Mouse (Mus musculus) lung, adult 2 months (tissue): ENCODE results near the gene Nav2. TPM values are rescaled to one million over a fixed set of nuclear protein-coding genes. Genes with fewer than 3 reads are reported as not detected.

Source experiments
- DNase-seq: peaks from one replicate; pipeline ENCODE4 v3.0.0; 2022
- H3K4me1 ChIP-seq: fragments of 200-500 bp; 2 replicates; pipeline ENCODE4 v1.6.1; 2011; ENCODE audit warnings: low read length; ENCODE audit not compliant: control insufficient read depth, insufficient read depth
- H3K4me3 ChIP-seq: fragments of 200-500 bp; replicated peaks from 2 replicates; pipeline ENCODE3; 2011; ENCODE audit warnings: low read depth, mild to moderate bottlenecking, control low read depth, low read length; ENCODE audit errors: extremely low read depth
- CTCF ChIP-seq: fragments of 200-500 bp; IDR thresholded peaks from 2 replicates; pipeline ENCODE4 v1.5.1; 2011; ENCODE audit warnings: mild to moderate bottlenecking, low read length, control low read depth; ENCODE audit not compliant: insufficient read depth
- POLR2A ChIP-seq: fragments of 200-500 bp; IDR thresholded peaks from 2 replicates; pipeline ENCODE4 v1.6.1; 2011; ENCODE audit warnings: low read depth, mild to moderate bottlenecking, control low read depth, low read length, borderline replicate concordance; ENCODE audit errors: extremely low read depth
- WGBS: fragments of 180-500 bp; shearing (Covaris S2); methylation state at CpG from one replicate; pipeline ENCODE4 v1.1.7; 2018; 5-methylcytosine and 5-hydroxymethylcytosine counted together
- polyA plus RNA-seq: library from polyadenylated mRNA; depleted of rRNA; stranded (reverse); fragments of >200 nt; gene quantifications from 2 replicates; pipeline ENCODE4 v1.2.3, GENCODE M21; 2012

Gene Nav2
- polyA plus RNA-seq, 1 experiment: 33.9 TPM

DNA sequence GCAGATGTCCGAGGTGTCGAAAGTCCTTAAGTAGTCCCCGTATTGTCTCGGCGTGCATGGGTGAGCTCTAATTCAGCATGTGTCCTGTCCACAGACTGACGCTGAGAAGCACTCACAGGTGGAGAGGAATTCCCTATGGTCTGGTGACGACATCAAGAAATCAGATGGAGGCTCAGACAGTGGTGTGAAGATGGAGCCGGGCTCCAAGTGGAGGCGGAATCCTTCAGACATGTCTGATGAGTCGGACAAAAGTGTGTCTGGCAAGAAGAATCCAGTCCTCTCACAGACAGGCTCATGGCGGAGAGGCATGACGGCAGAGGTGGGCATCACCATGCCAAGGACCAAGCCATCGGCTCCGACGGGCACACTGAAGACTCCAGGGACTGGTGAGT is 637.2 kb downstream of the Nav2 start:
- DNase-seq: no peak
- Histone ChIP-seq H3K4me3 (no peak overlapping the region), H3K4me1 (no peaks in the 10 kb centered on the region)
- no peak for TF ChIP-seq CTCF
- no peak for TF ChIP-seq POLR2A
- 82% methylated on average over 15 of the region's 15 CpGs for WGBS

DNA sequence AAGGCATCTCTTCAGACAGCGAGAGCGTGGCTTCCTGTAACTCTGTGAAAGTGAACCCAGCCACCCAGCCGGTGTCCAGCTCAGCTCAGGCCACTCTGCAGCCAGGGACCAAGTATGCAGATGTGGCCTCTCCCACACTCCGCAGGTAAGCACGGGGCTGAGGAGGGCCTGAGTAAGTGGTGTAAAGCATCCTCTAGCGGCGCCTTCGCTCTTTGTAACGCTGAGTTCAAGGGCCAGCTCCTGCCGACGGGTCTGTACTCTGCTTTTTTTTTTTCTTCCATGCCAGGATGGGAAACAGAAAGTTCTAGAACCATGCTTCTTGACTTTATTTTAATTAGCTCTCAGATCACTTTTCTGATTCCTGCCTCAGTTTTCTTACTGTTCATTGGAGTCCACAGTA is 639.9 kb downstream of the Nav2 start:
- no peak overlapping the region for H3K4me3 ChIP-seq
- WGBS: 82% methylated on average over 11 of the region's 11 CpGs
- H3K4me1 ChIP-seq: peaks cover 3% of the 10 kb centered on the region; the same call in 1 of the 2 replicates
- peak; percentile 35 for DNase-seq
- TF ChIP-seq CTCF (no peak), POLR2A (no peak)

DNA sequence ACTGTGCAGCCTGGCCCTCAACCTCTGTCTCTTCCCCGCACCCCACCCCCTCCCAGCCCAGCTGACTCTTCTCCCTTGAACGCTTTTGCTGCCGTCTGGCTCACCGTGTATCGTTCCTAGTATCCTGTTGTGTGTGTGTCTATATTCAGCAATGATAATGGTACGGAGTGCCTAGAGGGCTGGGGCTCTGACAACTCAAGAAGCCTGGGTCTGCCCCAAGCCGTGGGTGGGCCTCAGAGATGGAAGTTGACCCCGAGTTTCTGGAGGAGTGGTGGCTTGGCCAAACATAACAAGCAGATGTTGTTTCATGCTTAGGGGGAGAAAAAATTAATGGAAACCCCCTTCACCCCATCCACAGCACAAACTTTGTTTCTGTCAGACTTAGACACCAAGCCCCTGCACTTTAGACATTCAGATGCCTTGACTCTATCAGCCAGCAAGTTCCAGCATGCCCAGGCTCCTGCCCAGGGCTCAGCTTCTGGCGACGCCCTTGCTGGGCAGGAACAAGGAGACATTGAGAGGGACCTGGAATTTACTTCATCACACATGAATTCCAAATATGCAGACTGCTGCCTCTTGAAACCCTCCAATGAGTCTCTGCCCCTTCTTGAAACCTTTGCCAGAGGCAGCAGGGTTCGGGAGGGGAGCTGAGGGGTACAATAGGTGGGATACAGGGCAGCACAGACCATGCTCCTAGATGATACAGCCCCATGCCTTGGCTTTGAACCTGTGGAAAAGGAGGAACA is 644.9 kb downstream of the Nav2 start:
- 45% methylated on average over 11 of the region's 11 CpGs for WGBS
- TF ChIP-seq POLR2A (no peak), CTCF (no peak)
- peak; percentile 61 for DNase-seq
- no peak overlapping the region for H3K4me3 ChIP-seq
- H3K4me1 ChIP-seq: peaks cover 3% of the 10 kb centered on the region; the same call in 1 of the 2 replicates

DNA sequence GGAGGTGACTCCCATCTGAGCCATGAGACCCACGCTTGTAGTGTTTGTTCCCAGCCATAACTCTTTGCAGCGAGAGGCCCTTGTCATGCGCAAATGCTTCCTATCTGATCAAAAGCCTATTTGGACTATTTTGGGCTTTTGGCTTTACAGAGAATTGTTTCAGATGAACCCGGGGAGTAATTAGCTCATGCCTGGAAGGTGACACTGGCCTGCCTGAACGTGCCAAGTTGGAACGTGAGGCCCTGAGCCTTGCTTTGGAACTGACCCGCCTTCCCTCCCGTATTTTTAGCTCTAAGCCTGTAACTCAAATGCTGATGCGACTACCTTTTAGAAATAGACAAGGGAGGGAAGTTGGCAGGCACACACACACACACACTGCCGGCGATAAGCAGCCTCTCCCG is 649.7 kb downstream of the Nav2 start:
- no peak for DNase-seq
- TF ChIP-seq CTCF (no peak), POLR2A (no peak)
- Histone ChIP-seq H3K4me1 (no peaks in the 10 kb centered on the region), H3K4me3 (no peak overlapping the region)
- 59% methylated on average over 12 of the region's 12 CpGs for WGBS

DNA sequence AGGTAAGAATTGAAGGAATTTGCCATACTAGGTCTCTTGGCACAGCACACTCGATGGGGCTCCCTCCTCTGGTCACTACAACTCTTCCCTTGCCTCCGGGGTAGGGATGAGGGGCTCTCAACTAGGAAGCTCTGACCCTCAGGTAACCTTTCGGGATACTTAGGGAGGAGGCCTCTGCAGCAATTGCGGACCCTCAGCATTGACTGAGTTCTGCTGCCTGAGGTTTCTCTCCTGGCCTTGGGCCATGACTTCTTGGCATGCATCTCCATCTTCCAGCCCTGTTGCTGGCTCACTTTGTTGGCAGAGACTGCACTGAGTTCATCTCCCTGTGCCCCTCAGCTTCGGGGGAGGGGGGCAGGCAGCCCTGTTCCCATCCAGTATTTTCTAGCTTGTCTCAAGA is 650.4 kb downstream of the Nav2 start:
- DNase-seq: no peak
- Histone ChIP-seq H3K4me3 (no peak overlapping the region), H3K4me1 (no peaks in the 10 kb centered on the region; the same call in 1 of the 2 replicates)
- 60% methylated on average over 5 of the region's 5 CpGs for WGBS
- no peak for TF ChIP-seq CTCF
- no peak for TF ChIP-seq POLR2A

DNA sequence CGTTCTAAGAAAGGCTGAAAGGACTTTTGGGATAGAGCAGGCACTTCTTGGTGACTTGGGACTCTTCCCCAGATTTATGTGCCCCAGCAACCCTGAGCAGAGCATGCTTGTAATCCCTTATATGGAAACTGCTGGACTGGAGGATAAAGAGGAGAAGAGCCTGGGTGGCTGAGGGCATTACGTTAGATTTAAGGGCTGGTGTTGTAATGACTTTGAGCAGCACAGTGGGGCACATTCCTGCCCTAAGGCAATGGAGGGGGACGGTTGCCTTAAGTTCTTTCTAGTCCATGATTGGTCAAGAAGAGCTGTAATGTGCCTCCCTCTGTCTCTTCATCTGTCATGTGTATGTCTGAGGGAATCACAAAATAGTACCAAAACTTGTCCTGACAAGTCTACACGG is 651.5 kb downstream of the Nav2 start:
- no peak for DNase-seq
- no peak overlapping the region for H3K4me3 ChIP-seq
- WGBS: 70% methylated on average over 4 of the region's 4 CpGs
- no peaks in the 10 kb centered on the region; the same call in 1 of the 2 replicates for H3K4me1 ChIP-seq
- TF ChIP-seq POLR2A: no peak
- no peak for TF ChIP-seq CTCF

DNA sequence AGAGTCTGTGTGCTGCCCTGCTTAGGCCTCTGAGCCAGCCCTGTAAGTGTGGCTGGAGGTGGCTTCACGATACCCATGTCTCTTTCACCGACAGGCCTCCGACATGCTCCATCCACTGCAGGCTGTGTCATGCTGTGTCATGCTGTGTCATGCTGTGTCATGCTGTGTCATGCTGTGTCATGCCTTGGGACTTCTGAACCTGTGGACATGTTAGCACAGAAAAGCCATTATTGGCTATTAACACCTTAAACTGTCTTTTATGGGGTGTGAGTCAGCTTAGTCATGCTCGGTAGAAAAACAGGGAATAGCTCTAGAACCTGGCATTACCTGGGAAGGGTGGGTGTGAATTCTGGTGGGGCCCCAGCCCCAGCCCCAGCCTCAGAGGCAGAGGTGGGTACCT is 653.9 kb downstream of the Nav2 start:
- no peak for TF ChIP-seq POLR2A
- TF ChIP-seq CTCF: no peak
- 87% methylated on average over 4 of the region's 4 CpGs for WGBS
- DNase-seq: no peak
- Histone ChIP-seq H3K4me3 (no peak overlapping the region), H3K4me1 (no peaks in the 10 kb centered on the region; the same call in 1 of the 2 replicates)

DNA sequence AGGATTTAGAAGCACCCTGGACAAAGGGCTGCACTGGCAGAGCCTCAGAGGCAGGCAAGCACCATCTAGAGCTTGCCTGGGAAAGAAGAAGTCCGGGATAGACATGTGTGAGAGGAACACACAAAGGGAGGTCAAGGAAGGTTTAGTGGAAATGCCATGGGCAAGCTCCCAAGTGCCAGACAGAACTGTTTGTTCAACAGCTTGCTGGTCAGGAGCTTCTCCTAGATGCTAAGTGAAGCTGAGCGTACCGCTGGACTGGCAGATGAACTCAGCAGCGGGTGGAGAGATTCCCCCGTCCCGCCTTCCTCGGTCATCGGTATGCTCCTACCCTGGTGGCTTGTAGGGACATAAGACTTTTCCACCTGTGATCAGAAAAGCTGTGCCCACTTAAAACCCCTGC is 654.3 kb downstream of the Nav2 start:
- Histone ChIP-seq H3K4me1 (peaks cover under 1% of the 10 kb centered on the region; the same call in 1 of the 2 replicates), H3K4me3 (no peak overlapping the region)
- 64% methylated on average over 8 of the region's 8 CpGs for WGBS
- TF ChIP-seq POLR2A (no peak), CTCF (no peak)
- no peak for DNase-seq

DNA sequence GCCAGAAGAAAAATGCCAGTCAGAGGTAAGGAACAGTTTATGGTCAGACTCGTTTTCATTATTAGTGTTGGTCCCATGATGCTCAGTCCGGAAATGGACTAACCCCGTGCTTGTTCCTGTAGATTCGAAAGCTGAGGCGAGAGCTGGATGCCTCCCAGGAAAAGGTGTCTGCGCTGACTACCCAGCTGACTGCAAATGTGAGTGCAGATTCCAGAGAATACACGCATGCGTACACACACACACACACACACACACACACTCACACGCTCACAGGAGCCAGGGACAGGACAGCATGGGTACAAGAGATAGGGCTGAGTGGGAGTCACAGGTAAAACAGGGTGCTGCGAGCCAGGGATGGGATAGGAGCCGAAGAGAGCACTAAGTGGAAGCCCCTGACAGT is 656.6 kb downstream of the Nav2 start:
- WGBS: 89% methylated on average over 11 of the region's 11 CpGs
- no peak for DNase-seq
- Histone ChIP-seq H3K4me3 (no peak overlapping the region), H3K4me1 (peaks cover 3% of the 10 kb centered on the region)
- TF ChIP-seq CTCF: no peak
- TF ChIP-seq POLR2A: no peak

DNA sequence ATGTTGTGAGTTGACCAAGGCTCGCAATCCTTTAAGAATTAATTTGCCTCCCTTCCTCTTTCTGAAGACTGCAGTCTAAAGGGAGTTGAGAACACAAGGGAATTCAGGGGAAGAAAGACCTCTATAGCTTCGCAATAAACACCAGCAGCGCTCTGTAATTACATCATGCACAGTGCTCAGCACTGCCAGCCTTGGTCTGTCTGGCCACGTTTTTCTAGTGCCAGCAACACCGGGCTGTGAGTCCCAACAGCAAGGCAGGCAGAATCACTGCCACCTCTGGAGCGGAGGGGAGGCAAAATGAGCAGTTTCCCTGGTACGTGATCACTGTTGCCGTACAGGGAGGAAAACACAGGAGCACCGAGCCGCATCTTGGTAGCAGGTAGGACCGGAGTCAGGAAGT is 657.3 kb downstream of the Nav2 start:
- no peak for TF ChIP-seq CTCF
- TF ChIP-seq POLR2A: no peak
- DNase-seq: no peak
- WGBS: 79% methylated on average over 11 of the region's 11 CpGs
- peaks cover 3% of the 10 kb centered on the region for H3K4me1 ChIP-seq
- H3K4me3 ChIP-seq: no peak overlapping the region
